Mouse (Mus musculus) forebrain, embryonic 13.5 days (tissue): ENCODE results near the gene Lmo7. TPM values are rescaled to one million over a fixed set of nuclear protein-coding genes. Genes with fewer than 3 reads are reported as not detected.

Experiments used
- ATAC-seq: fragments of 200-750 bp; cut with Nextera tagmentation; 2 replicates; pipeline ENCODE4 v1.8.0; 2017
- H3K27ac ChIP-seq: fragments of 300-500 bp; sonication (generic); 2 replicates; pipeline ENCODE4 v1.5.1; 2015; ENCODE audit warnings: inconsistent platforms, mild to moderate bottlenecking, moderate library complexity
- H3K27me3 ChIP-seq: fragments of 300-500 bp; sonication (generic); 2 replicates; pipeline ENCODE4 v1.6.1; 2015; ENCODE audit warnings: mild to moderate bottlenecking, inconsistent platforms
- H3K36me3 ChIP-seq: fragments of 300-500 bp; sonication (generic); 2 replicates; pipeline ENCODE4 v1.6.1; 2015; ENCODE audit warnings: mild to moderate bottlenecking, inconsistent platforms; ENCODE audit not compliant: poor library complexity, severe bottlenecking
- H3K4me1 ChIP-seq: fragments of 300-500 bp; sonication (generic); 2 replicates; pipeline ENCODE4 v1.6.1; 2015; ENCODE audit warnings: inconsistent platforms
- H3K4me2 ChIP-seq: fragments of 300-500 bp; sonication (generic); 2 replicates; pipeline ENCODE4 v1.6.1; 2015; ENCODE audit warnings: inconsistent platforms, mild to moderate bottlenecking, moderate library complexity
- H3K4me3 ChIP-seq: fragments of 300-500 bp; sonication (generic); 2 replicates; pipeline ENCODE4 v1.5.1; 2015; ENCODE audit warnings: mild to moderate bottlenecking, inconsistent platforms
- H3K9ac ChIP-seq: fragments of 300-500 bp; sonication (generic); 2 replicates; pipeline ENCODE4 v1.6.1; 2015; ENCODE audit warnings: mild to moderate bottlenecking, inconsistent platforms
- H3K9me3 ChIP-seq: fragments of 300-500 bp; sonication (generic); replicated peaks from 2 replicates; pipeline ENCODE4 v1.6.1; 2016; ENCODE audit warnings: inconsistent platforms
- WGBS: fragments of 180-500 bp; shearing (Covaris S2); methylation state at CpG from one replicate; pipeline ENCODE4 v1.1.7; 2015; 5-methylcytosine and 5-hydroxymethylcytosine counted together
- polyA plus RNA-seq: library from polyadenylated mRNA; unstranded; fragments of >200 nt; fragmentation: Nextera tagmentation; extraction: Ambion mirVana; gene quantifications from 2 replicates; pipeline ENCODE4 v1.2.1, GENCODE M21; 2015

Lmo7 gene
- polyA plus RNA-seq = 2.1 TPM in 2 replicates

DNA sequence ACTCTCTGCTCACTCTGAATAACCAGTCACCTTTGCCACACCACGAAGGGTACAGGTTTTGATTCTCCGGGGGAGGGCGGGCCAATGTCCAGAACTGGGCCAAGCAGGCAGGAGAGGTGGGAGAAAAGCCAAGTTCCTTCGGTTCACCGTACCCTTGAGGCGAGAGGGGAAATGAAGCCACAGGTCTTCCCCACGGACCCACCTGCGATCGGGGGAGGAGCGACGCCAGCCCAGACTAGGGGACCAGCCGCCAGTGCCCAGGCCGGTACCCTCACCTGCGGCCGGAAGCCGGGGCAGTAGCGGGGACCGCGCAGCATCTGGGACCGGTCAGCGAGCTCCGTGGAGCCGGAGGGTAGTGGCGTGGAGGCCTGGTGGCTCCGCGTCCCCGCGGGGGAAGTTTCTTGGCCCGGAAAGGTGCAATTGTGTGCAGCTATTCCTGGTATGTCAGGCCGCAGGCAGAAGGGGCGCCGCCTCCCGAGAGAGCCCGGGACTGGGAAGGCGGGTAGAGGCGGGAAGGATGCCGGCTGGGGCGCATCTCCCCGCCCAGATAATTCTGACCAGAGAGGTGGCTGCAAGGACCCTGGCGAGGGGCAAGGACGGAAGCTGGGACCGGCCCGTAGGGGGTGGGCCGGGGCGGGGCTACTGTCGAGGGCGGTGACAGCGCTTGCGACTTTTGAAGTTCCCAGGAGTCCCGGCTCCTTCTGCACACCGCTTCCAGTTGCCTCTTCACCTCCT, at the start of gene Lmo7, which contains the start of gene Gm9922:
Gene Lmo7 (plus strand): TSS at position 721 of the 735 bp plus-strand sequence.
Gene Gm9922 (minus strand): TSS at position 578 of the 735 bp plus-strand sequence.
- H3K9me3 ChIP-seq = no peaks in the 10 kb centered on the region
- H3K36me3 ChIP-seq = no peaks in the 10 kb centered on the region
- ATAC-seq = peak; percentile 82
- under 1% methylated on average over 42 of the region's 51 CpGs for WGBS
- peaks cover 14% of the 10 kb centered on the region for H3K4me1 ChIP-seq
- peaks cover 47% of the 10 kb centered on the region for H3K27me3 ChIP-seq
- peak within 1 kb of the TSS; percentile 99 for H3K4me2 ChIP-seq
- H3K4me3 ChIP-seq = peak within 1 kb of the TSS; percentile 65
- peak within 1 kb of the TSS; percentile 68 for H3K9ac ChIP-seq
- H3K27ac ChIP-seq = no peak within 1 kb of the TSS

GRCm38 (mm10) chr14:101687696-101688095, 42.1 kb upstream of the Lmo7 start:
- WGBS = 87% methylated on average over 6 of the region's 6 CpGs
- Histone ChIP-seq H3K4me2 (no peak overlapping the region), H3K4me1 (no peaks in the 10 kb centered on the region), H3K4me3 (no peak overlapping the region), H3K9me3 (no peaks in the 10 kb centered on the region), H3K9ac (no peak overlapping the region), H3K27ac (no peak overlapping the region), H3K27me3 (no peaks in the 10 kb centered on the region), H3K36me3 (peaks cover 20% of the 10 kb centered on the region)
- ATAC-seq = no peak

GRCm38 (mm10) chr14:101688406-101688805, 41.4 kb upstream of the Lmo7 start:
- no peaks in the 10 kb centered on the region for H3K27me3 ChIP-seq
- no peak overlapping the region for H3K4me2 ChIP-seq
- WGBS = 90% methylated on average over 2 of the region's 2 CpGs
- ATAC-seq = no peak
- H3K9me3 ChIP-seq = no peaks in the 10 kb centered on the region
- H3K4me3 ChIP-seq = no peak overlapping the region
- peaks cover 20% of the 10 kb centered on the region for H3K36me3 ChIP-seq
- no peak overlapping the region for H3K27ac ChIP-seq
- H3K4me1 ChIP-seq = no peaks in the 10 kb centered on the region
- no peak overlapping the region for H3K9ac ChIP-seq

DNA sequence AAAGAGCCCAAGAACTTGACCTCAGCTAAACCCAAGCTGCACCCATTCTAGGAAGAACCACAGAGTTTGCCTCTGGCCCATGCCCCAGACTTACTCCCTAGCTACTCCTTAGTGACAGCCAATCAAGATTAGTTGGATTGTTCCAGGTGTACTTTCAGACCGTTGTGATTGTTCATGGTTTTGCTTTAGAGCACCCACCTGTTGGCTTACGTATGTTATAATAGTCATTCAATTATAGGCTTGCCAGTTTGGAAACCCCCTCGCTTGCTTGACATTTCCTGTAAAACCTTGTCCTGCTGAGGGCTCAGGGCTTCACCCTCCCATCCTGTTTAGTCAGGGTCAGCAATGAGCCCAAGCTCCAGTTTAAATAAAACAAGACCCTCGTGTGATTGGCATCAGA, 25.3 kb upstream of the Lmo7 start:
- Histone ChIP-seq H3K36me3 (no peaks in the 10 kb centered on the region), H3K4me1 (no peaks in the 10 kb centered on the region), H3K4me3 (no peak overlapping the region), H3K9me3 (no peaks in the 10 kb centered on the region), H3K4me2 (no peak overlapping the region), H3K9ac (no peak overlapping the region), H3K27ac (no peak overlapping the region), H3K27me3 (no peaks in the 10 kb centered on the region)
- no peak for ATAC-seq
- WGBS = 78% methylated on average over 4 of the region's 4 CpGs

DNA sequence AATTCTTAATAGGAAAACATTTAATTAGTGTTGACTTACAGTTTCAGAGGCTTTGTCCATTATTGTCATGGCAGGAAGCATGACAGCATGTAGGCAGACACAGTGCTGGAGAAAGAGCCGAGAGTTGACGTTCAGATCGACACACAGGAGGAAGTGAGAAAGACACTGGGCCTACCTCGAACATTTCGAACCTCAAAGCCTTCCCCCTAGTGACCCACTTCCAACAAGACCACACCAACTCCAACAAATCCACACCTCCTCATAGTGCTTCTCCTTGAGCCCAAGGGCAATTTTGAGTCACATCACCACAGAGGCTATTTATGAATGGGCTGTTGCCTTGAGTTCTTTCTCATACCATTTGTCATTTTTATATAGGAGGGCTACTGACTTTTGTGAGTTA, 22.7 kb upstream of the Lmo7 start:
- no peaks in the 10 kb centered on the region for H3K9me3 ChIP-seq
- H3K4me2 ChIP-seq = no peak overlapping the region
- H3K4me1 ChIP-seq = no peaks in the 10 kb centered on the region
- H3K27ac ChIP-seq = no peak overlapping the region
- WGBS = 95% methylated on average over 5 of the region's 5 CpGs
- no peak overlapping the region for H3K9ac ChIP-seq
- no peaks in the 10 kb centered on the region for H3K36me3 ChIP-seq
- no peak overlapping the region for H3K4me3 ChIP-seq
- ATAC-seq = no peak
- no peaks in the 10 kb centered on the region for H3K27me3 ChIP-seq

DNA sequence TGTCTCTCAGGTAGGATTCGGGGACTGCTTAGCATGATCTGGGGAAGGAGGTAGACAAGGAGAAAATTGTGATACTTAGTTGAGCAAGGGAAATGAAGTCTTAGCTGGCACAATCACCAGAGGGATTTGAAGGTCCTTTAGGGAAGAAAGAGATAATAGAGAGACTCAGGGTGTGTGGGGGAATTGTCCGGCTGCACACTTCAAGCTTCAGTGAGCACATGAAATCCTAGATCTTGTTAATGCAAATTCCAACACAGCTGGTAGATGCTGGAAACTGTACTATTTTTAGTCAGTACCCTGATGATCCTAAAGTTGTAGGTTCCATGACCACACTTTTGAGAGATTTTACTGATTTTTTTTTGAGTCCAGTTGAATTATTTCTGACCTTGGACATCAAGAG, 15.3 kb upstream of the Lmo7 start:
- no peak overlapping the region for H3K27ac ChIP-seq
- H3K9me3 ChIP-seq = no peaks in the 10 kb centered on the region
- no peak overlapping the region for H3K4me2 ChIP-seq
- H3K36me3 ChIP-seq = no peaks in the 10 kb centered on the region
- H3K27me3 ChIP-seq = no peaks in the 10 kb centered on the region
- WGBS = 45% methylated on average over 2 of the region's 2 CpGs
- no peaks in the 10 kb centered on the region for H3K4me1 ChIP-seq
- H3K4me3 ChIP-seq = no peak overlapping the region
- no peak overlapping the region for H3K9ac ChIP-seq
- ATAC-seq = no peak

GRCm38 (mm10) chr14:101729972-101730692, 375 bp downstream of the Lmo7 start:
- Histone ChIP-seq H3K9me3 (no peaks in the 10 kb centered on the region), H3K4me3 (peak overlapping the region; percentile 65), H3K4me2 (peak overlapping the region; percentile 99), H3K27ac (no peak overlapping the region), H3K36me3 (no peaks in the 10 kb centered on the region), H3K4me1 (peaks cover 14% of the 10 kb centered on the region), H3K9ac (peak overlapping the region; percentile 68), H3K27me3 (peaks cover 47% of the 10 kb centered on the region)
- WGBS = under 1% methylated on average over 28 of the region's 28 CpGs
- ATAC-seq = peak; percentile 54

DNA sequence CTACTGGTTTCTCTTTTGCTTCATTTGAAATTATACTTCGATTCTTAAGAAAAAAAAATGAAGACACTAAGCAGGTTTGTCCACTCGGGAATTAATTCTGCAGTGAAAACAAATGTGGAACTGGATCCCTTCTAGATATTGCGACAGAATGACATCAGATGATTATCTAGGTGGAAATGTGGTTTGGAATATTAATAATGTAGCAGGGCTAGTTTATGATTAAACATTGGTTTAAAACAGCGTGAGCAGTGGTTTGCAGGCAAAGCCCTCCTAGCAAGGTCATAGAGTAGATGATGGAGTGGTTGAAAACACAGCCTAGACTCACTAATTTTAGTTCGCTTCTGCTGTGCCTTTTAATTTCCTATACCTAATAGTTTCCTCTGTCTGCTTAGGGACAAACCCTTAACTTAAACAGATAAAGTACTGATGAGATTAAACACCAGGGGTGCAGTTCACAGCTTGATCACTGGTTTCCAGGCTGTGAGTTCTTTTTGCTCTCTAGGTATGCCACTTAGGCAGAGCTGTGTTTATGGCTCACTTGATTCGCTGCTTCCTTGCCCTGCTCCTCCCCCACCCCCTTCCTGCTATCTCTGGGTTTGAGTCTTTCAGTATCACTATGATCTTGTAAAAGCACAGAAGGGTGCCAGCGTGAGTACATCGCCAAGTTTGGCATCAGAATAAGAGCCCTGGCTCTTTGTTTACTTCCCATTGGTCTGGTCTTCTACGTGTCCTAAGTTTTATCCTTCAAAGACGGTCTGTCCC, 4.0 kb downstream of the Lmo7 start:
- H3K27ac ChIP-seq = no peak overlapping the region
- peaks cover 34% of the 10 kb centered on the region for H3K27me3 ChIP-seq
- H3K9me3 ChIP-seq = no peaks in the 10 kb centered on the region
- H3K36me3 ChIP-seq = no peaks in the 10 kb centered on the region
- H3K4me3 ChIP-seq = no peak overlapping the region
- WGBS = 30% methylated on average over 10 of the region's 10 CpGs
- H3K4me2 ChIP-seq = no peak overlapping the region
- H3K4me1 ChIP-seq = peaks cover 14% of the 10 kb centered on the region
- ATAC-seq = no peak
- no peak overlapping the region for H3K9ac ChIP-seq

GRCm38 (mm10) chr14:101737501-101737900, 7.7 kb downstream of the Lmo7 start:
- no peaks in the 10 kb centered on the region for H3K27me3 ChIP-seq
- ATAC-seq = no peak
- H3K9ac ChIP-seq = no peak overlapping the region
- 87% methylated on average over 4 of the region's 4 CpGs for WGBS
- no peak overlapping the region for H3K4me2 ChIP-seq
- H3K4me3 ChIP-seq = no peak overlapping the region
- H3K4me1 ChIP-seq = no peaks in the 10 kb centered on the region
- no peak overlapping the region for H3K27ac ChIP-seq
- H3K9me3 ChIP-seq = no peaks in the 10 kb centered on the region
- no peaks in the 10 kb centered on the region for H3K36me3 ChIP-seq

GRCm38 (mm10) chr14:101746635-101747034, 16.9 kb downstream of the Lmo7 start:
- Histone ChIP-seq H3K27me3 (no peaks in the 10 kb centered on the region), H3K4me3 (no peak overlapping the region), H3K4me2 (no peak overlapping the region), H3K9me3 (no peaks in the 10 kb centered on the region), H3K27ac (no peak overlapping the region), H3K4me1 (no peaks in the 10 kb centered on the region), H3K9ac (no peak overlapping the region), H3K36me3 (no peaks in the 10 kb centered on the region)
- 92% methylated on average over 3 of the region's 3 CpGs for WGBS
- no peak for ATAC-seq

DNA sequence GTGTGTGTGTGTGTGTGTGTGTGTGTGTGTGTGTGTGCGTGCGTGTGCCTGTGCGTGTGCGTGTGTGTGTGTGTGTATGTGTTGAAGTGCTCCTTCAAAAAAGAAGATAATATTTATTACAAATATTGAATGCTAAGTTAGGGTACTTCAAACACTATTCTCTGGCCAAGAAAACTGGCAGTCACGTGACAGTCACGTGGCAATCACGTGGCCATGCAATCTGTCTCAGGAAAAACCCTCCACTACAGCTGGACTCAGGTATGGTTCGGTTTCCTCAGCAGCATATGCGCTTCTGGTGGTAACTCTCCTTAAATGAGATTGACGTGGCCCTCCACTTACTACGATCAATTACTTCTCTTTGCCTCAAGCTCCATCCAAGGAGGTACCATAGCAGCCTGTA, 18.1 kb downstream of the Lmo7 start:
- WGBS = 95% methylated on average over 11 of the region's 11 CpGs
- Histone ChIP-seq H3K9ac (no peak overlapping the region), H3K4me2 (no peak overlapping the region), H3K9me3 (no peaks in the 10 kb centered on the region), H3K27me3 (no peaks in the 10 kb centered on the region), H3K27ac (no peak overlapping the region), H3K4me1 (no peaks in the 10 kb centered on the region), H3K4me3 (no peak overlapping the region), H3K36me3 (no peaks in the 10 kb centered on the region)
- ATAC-seq = no peak

- no peak overlapping the region for H3K27ac ChIP-seq
- no peak for ATAC-seq
- no peaks in the 10 kb centered on the region for H3K27me3 ChIP-seq
- no peaks in the 10 kb centered on the region for H3K4me1 ChIP-seq
- H3K36me3 ChIP-seq = no peaks in the 10 kb centered on the region
- 92% methylated on average over 7 of the region's 7 CpGs for WGBS
- no peak overlapping the region for H3K4me3 ChIP-seq
- no peak overlapping the region for H3K9ac ChIP-seq
- H3K4me2 ChIP-seq = no peak overlapping the region
- no peaks in the 10 kb centered on the region for H3K9me3 ChIP-seq
Measured at GRCm38 (mm10) chr14:101748436-101748835, 18.7 kb downstream of the Lmo7 start.
